Mouse (Mus musculus) CH12.LX (cell line): ENCODE results near the gene Lamtor4. TPM values are rescaled to one million over a fixed set of nuclear protein-coding genes. Genes with fewer than 3 reads are reported as not detected.

ENCODE experiments used
- DNase-seq: peaks from one replicate; pipeline ENCODE4 v3.0.0-alpha.2; 2013; ENCODE audit errors: extremely low read depth
- H3K27ac ChIP-seq: 2 replicates; pipeline ENCODE4 v1.5.1; 2012; ENCODE audit warnings: low read depth, mild to moderate bottlenecking, control low read depth, moderate library complexity; ENCODE audit not compliant: insufficient read depth
- H3K27me3 ChIP-seq: replicated peaks from 2 replicates; pipeline ENCODE3; 2012; ENCODE audit warnings: inconsistent platforms
- H3K36me3 ChIP-seq, 2 experiments: replicated peaks in 1 of 2; 2 replicates each; pipeline versions ENCODE3 to v1.6.1; 2012; ENCODE audit warnings: inconsistent platforms in 1 of 2, low read length in 1 of 2, mild to moderate bottlenecking in 1 of 2, mixed read lengths in 1 of 2, moderate library complexity in 1 of 2; ENCODE audit not compliant: control insufficient read depth in 1 of 2, insufficient read depth in 1 of 2
- H3K4me1 ChIP-seq, 2 experiments: 2 replicates each; pipeline ENCODE4 v1.6.1; 2012; ENCODE audit warnings: inconsistent platforms in 1 of 2, moderate library complexity in 1 of 2; ENCODE audit not compliant: insufficient read depth in 2 of 2, control insufficient read depth in 1 of 2
- H3K4me2 ChIP-seq: 2 replicates; pipeline ENCODE4 v1.6.1; 2012; ENCODE audit warnings: low read depth, mild to moderate bottlenecking, control low read depth; ENCODE audit not compliant: poor library complexity, insufficient read depth, severe bottlenecking
- H3K4me3 ChIP-seq, 3 experiments: fragments of 150-350 bp in 1 of 3; sonication (generic) in 1 of 3; replicated peaks in 1 of 3; 2 replicates each; pipeline versions ENCODE3 to v1.5.1; 2011 to 2012; ENCODE audit warnings: low read depth in 2 of 3, low read length in 2 of 3, mild to moderate bottlenecking in 2 of 3, moderate library complexity in 2 of 3, control low read depth in 1 of 3, improper control_type of control experiment in 1 of 3, inconsistent platforms in 1 of 3, mixed read lengths in 1 of 3; ENCODE audit not compliant: poor library complexity in 1 of 3
- H3K79me2 ChIP-seq: replicated peaks from 2 replicates; pipeline ENCODE4 v1.6.1; 2012; ENCODE audit warnings: mild to moderate bottlenecking, moderate library complexity; ENCODE audit not compliant: control insufficient read depth, poor library complexity, insufficient read depth, severe bottlenecking; ENCODE audit errors: extremely low read depth
- H3K9ac ChIP-seq: 2 replicates; pipeline ENCODE4 v1.6.1; 2012; ENCODE audit warnings: low read depth, mild to moderate bottlenecking, control low read depth, moderate library complexity; ENCODE audit not compliant: insufficient read depth
- H3K9me3 ChIP-seq: replicated peaks from 2 replicates; pipeline ENCODE3; 2012; ENCODE audit warnings: low read length, inconsistent platforms, mixed read lengths
- BHLHE40 ChIP-seq: IDR thresholded peaks from 2 replicates; pipeline ENCODE4 v1.6.1; 2011; ENCODE audit warnings: mild to moderate bottlenecking, low read depth, low read length, improper control_type of control experiment
- CHD1 ChIP-seq: IDR thresholded peaks from 2 replicates; pipeline ENCODE4 v1.6.1; 2012; ENCODE audit warnings: low read depth, low read length, improper control_type of control experiment, inconsistent platforms
- CTCF ChIP-seq, 2 experiments: IDR thresholded peaks in 1 of 2; conservative IDR thresholded peaks in 1 of 2; 2 replicates each; pipeline ENCODE4 v1.5.1; 2011 to 2012; ENCODE audit warnings: low read depth in 2 of 2, low read length in 2 of 2, improper control_type of control experiment in 1 of 2, inconsistent platforms in 1 of 2, mild to moderate bottlenecking in 1 of 2, moderate library complexity in 1 of 2
- EP300 ChIP-seq: IDR thresholded peaks from 2 replicates; pipeline ENCODE4 v1.6.1; 2011; ENCODE audit warnings: low read length, improper control_type of control experiment
- ETS1 ChIP-seq: conservative IDR thresholded peaks from 2 replicates; pipeline ENCODE4 v1.6.1; 2012; ENCODE audit warnings: low read depth, mild to moderate bottlenecking, inconsistent platforms, low read length, improper control_type of control experiment, moderate library complexity
- GABPA ChIP-seq: IDR thresholded peaks from 2 replicates; pipeline ENCODE4 v1.6.1; 2012; ENCODE audit warnings: low read depth, low read length, improper control_type of control experiment, inconsistent platforms; ENCODE audit not compliant: insufficient replicate concordance
- HCFC1 ChIP-seq: IDR thresholded peaks from 2 replicates; pipeline ENCODE4 v1.6.1; 2012; ENCODE audit warnings: low read depth, mild to moderate bottlenecking, inconsistent platforms, low read length, improper control_type of control experiment
- JUN ChIP-seq: IDR thresholded peaks from 2 replicates; pipeline ENCODE4 v1.6.1; 2011; ENCODE audit warnings: low read depth, mild to moderate bottlenecking, low read length, improper control_type of control experiment, moderate library complexity; ENCODE audit not compliant: insufficient read depth
- JUND ChIP-seq: conservative IDR thresholded peaks from 2 replicates; pipeline ENCODE4 v1.6.1; 2011; ENCODE audit warnings: low read depth, low read length, improper control_type of control experiment
- MAX ChIP-seq: IDR thresholded peaks from 2 replicates; pipeline ENCODE4 v1.6.1; 2011; ENCODE audit warnings: low read length, improper control_type of control experiment
- MAZ ChIP-seq: IDR thresholded peaks from 2 replicates; pipeline ENCODE4 v1.6.1; 2012; ENCODE audit warnings: low read depth, mild to moderate bottlenecking, inconsistent platforms, low read length, improper control_type of control experiment, moderate library complexity
- MXI1 ChIP-seq: IDR thresholded peaks from 2 replicates; pipeline ENCODE4 v1.6.1; 2011; ENCODE audit warnings: mild to moderate bottlenecking, low read depth, low read length, improper control_type of control experiment
- MYC ChIP-seq: IDR thresholded peaks from 2 replicates; pipeline ENCODE4 v1.6.1; 2011; ENCODE audit warnings: low read depth, mild to moderate bottlenecking, improper control_type of control experiment, low read length
- NRF1 ChIP-seq: IDR thresholded peaks from 2 replicates; pipeline ENCODE4 v1.6.1; 2014; ENCODE audit warnings: low read depth, mild to moderate bottlenecking, inconsistent platforms, low read length, improper control_type of control experiment, moderate library complexity
- PAX5 ChIP-seq: IDR thresholded peaks from 2 replicates; pipeline ENCODE4 v1.6.1; 2012; ENCODE audit warnings: low read length, inconsistent platforms, mixed read lengths
- RAD21 ChIP-seq: IDR thresholded peaks from 2 replicates; pipeline ENCODE4 v1.6.1; 2011; ENCODE audit warnings: low read depth, mild to moderate bottlenecking, low read length, improper control_type of control experiment, moderate library complexity
- SMC3 ChIP-seq: IDR thresholded peaks from 2 replicates; pipeline ENCODE4 v1.6.1; 2011; ENCODE audit warnings: low read depth, low read length, improper control_type of control experiment
- TCF12 ChIP-seq: IDR thresholded peaks from 2 replicates; pipeline ENCODE4 v1.6.1; 2014; ENCODE audit warnings: low read depth, mild to moderate bottlenecking, inconsistent platforms, low read length, improper control_type of control experiment
- ZC3H11A ChIP-seq: IDR thresholded peaks from 2 replicates; pipeline ENCODE4 v1.6.1; 2012; ENCODE audit warnings: low read depth, mild to moderate bottlenecking, inconsistent platforms, low read length, improper control_type of control experiment
- ZKSCAN1 ChIP-seq: IDR thresholded peaks from 2 replicates; pipeline ENCODE4 v1.6.1; 2012; ENCODE audit warnings: low read depth, inconsistent platforms, low read length, improper control_type of control experiment, borderline replicate concordance
- ZMIZ1 ChIP-seq: IDR thresholded peaks from 2 replicates; pipeline ENCODE4 v1.6.1; 2012; ENCODE audit warnings: low read depth, mild to moderate bottlenecking, inconsistent platforms, low read length, improper control_type of control experiment
- dilution Hi-C: fragments of 300-500 bp; cut with MboI; formaldehyde crosslinking; loops from 2 replicates; pipeline ENCODE4 v1.14.3; 2020; ENCODE audit warnings: low sequenced_read_pairs; ENCODE audit not compliant: extremely low pct_unique_long_range_greater_than_20kb, extremely low pct_ligation_motif_present
- in situ Hi-C: fragments of 300-500 bp; cut with MboI; formaldehyde crosslinking; loops from 3 replicates; pipeline ENCODE4 v1.14.3; 2019; ENCODE audit warnings: low sequenced_read_pairs, low pct_ligation_motif_present, low pct_unique_long_range_greater_than_20kb, mixed read lengths
- polyA plus RNA-seq: library from polyadenylated mRNA; unstranded; fragments of >175 nt; gene quantifications from 2 replicates; pipeline ENCODE4 v1.2.1, GENCODE M21; 2012; ENCODE audit warnings: low read depth; ENCODE audit not compliant: insufficient read length
- total RNA-seq, 2 experiments: library from RNA; depleted of rRNA; stranded (reverse); fragments of 300-350 nt in 1 of 2; fragments of >200 nt in 1 of 2; gene quantifications; 2 replicates each; pipeline ENCODE4 v1.2.3; 2012 to 2014

Gene Lamtor4
- total and polyA plus RNA-seq, 3 experiments = 24.5 to 44.0 (median 40.1) TPM

DNA sequence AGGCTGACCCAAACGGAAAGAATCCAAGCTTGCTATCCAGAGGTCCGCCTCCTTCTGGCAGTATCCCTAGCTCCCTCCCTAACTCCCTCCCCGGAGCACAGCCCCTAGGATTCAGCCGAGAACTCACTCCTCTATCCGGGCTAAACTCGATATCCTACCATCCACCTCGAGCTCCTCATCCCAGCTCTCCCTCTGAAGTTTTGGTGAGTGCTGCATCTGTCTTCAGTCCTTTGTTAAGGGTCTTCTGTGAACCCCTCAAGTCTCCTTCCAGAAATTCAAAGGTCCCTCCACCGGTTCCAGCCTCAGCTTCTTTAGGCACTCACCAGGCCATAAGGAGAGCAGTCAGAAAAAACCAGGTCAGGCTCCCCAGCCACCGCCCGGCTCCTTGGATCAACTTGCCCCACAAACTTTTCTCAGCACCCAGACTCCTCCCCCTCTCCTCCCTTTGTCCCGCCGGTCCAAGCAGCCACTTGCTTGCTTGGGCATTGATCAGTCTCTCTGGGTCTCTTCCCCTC, 17.2 kb downstream of the Lamtor4 start, which contains the start of gene Gal3st4:
Gene Gal3st4, minus strand, starts transcription at position 432 of the 515 bp plus-strand sequence.
- in situ Hi-C loops (no loop called here), dilution Hi-C loops (no loop called here)
- no peak for TF ChIP-seq ZKSCAN1
- no peak for TF ChIP-seq ZMIZ1
- no peak for TF ChIP-seq GABPA
- TF ChIP-seq JUN = no peak
- TF ChIP-seq JUND = no peak
- TF ChIP-seq TCF12 = no peak
- TF ChIP-seq NRF1 = no peak
- no peak for TF ChIP-seq RAD21
- TF ChIP-seq PAX5 = no peak
- no peak for TF ChIP-seq MAZ
- DNase-seq = no peak
- Histone ChIP-seq H3K27ac (no peak within 1 kb of the TSS), H3K9me3 (no peaks in the 10 kb centered on the region), H3K79me2 (no peaks in the 10 kb centered on the region), H3K9ac (no peak within 1 kb of the TSS), H3K4me3 (no peak within 1 kb of the TSS), H3K4me1 (peaks cover 0 to 5% of the 10 kb centered on the region in 2 experiments; a peak in 2 of 4 replicates), H3K4me2 (no peak within 1 kb of the TSS), H3K36me3 (peaks cover 0 to 5% of the 10 kb centered on the region in 2 experiments), H3K27me3 (peaks cover 27% of the 10 kb centered on the region)

DNA sequence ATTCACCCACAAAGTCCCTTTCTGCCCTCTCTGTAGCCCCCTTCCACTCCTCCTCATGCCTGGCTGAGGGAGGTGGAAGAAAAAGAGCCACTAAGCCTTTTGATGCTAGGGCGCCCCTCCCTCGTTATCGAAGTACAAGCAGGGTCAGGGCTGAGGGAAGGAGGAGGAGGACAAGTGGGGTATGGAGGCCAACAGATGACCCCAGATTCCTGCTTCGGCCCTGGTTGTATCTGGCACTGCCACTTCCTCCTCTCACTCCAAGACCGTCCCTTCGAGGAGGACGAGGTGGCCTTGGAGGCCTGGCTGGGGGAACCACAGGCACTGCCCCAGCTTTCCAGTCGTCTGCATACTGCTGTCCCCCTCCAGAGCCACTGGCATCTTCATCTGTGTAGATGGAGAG, 18.9 kb downstream of the Lamtor4 start:
- no peak overlapping the region for H3K4me2 ChIP-seq
- no peaks in the 10 kb centered on the region for H3K9me3 ChIP-seq
- no peak overlapping the region for H3K4me3 ChIP-seq
- TF ChIP-seq BHLHE40 = no peak
- TF ChIP-seq SMC3 = no peak
- TF ChIP-seq HCFC1 = no peak
- TF ChIP-seq ZC3H11A = no peak
- no peak for TF ChIP-seq ZKSCAN1
- TF ChIP-seq TCF12 = no peak
- no peak for TF ChIP-seq PAX5
- no peak for TF ChIP-seq EP300
- no peak for TF ChIP-seq MXI1
- TF ChIP-seq CHD1 = no peak
- TF ChIP-seq MAX = no peak
- no peak for TF ChIP-seq ETS1
- no peak for TF ChIP-seq CTCF (conservative IDR thresholded peaks at IDR 0.05 in 1 of 2, IDR thresholded peaks at IDR 0.05 in 1 of 2; ENCODE audit: low read depth in 2 of 2, low read length in 2 of 2)
- TF ChIP-seq MYC = no peak
- TF ChIP-seq, all 38 proteins: peak for 0
- Histone ChIP-seq H3K27ac (no peak overlapping the region), H3K27me3 (peaks cover 36% of the 10 kb centered on the region), H3K9ac (no peak overlapping the region), H3K4me1 (peaks cover 0 to 5% of the 10 kb centered on the region in 2 experiments; a peak in 2 of 4 replicates), H3K36me3 (no peaks in the 10 kb centered on the region), H3K79me2 (no peaks in the 10 kb centered on the region)
- in situ Hi-C loops (no loop called here), dilution Hi-C loops (no loop called here)
- no peak for DNase-seq
